ENCODE assay signal across 13 mouse cellular contexts in genomic region chr15:5108655-5109040, GRCm38 (mm10). TPM values are rescaled to one million over a fixed set of nuclear protein-coding genes. Genes with fewer than 3 reads are reported as not detected.
A peak's percentile ranks its signal among the peaks of the same experiment; 100 is the strongest.
DNase-seq lines count a peak whose midpoint lies in the region; ATAC-seq and TF ChIP-seq lines count a peak whose summit lies in the region.
"Had no signal": no experiment of that assay in that cellular context is flagged by ENCODE, and none has a peak within 500 bp of the region (broad histone marks: within the 10 kb centered on the region; RNA-seq: fewer than 3 reads in every experiment).

No protein-coding gene starts in this region.

- intact Hi-C loops in heart, postnatal 14 days (cut with DNase I) = loop anchor here (10.0 kb wide), 1 partner anchor 1054 kb away; no protein-coding TSS in a partner anchor

- H3K4me3 ChIP-seq in heart, embryonic 11.5 days (ENCODE audit: low read depth, low read length) = peak overlapping the region; percentile 33; the same call in 1 of the 2 replicates
- no peak overlapping the region for H3K4me3 ChIP-seq in cortical plate, adult 2 months (ENCODE audit: insufficient read depth, low read length)
- H3K4me3 ChIP-seq in liver, embryonic 14.5 days (ENCODE audit: insufficient read depth in 1 of 2, low read depth in 2 of 2, low read length in 2 of 2) = no peak overlapping the region; a peak in 1 of 4 replicates
- H3K4me3 ChIP-seq in forebrain, embryonic 13.5 days = no peak overlapping the region
- H3K4me3 ChIP-seq: forebrain, embryonic 12.5 days; midbrain, embryonic 12.5 days had no signal

- no peaks in the 10 kb centered on the region for H3K4me1 ChIP-seq in heart, embryonic 11.5 days (ENCODE audit: control insufficient read depth, insufficient read depth, low read length)
- no peaks in the 10 kb centered on the region for H3K4me1 ChIP-seq in cortical plate, adult 2 months (ENCODE audit: control insufficient read depth, insufficient read depth, low read length)
- H3K4me1 ChIP-seq in liver, embryonic 14.5 days (replicated peaks; ENCODE audit: control insufficient read depth in 2 of 2, insufficient read depth in 2 of 2, low read length in 1 of 2) = peaks cover 15 to 17% of the 10 kb centered on the region in 2 experiments
- no peaks in the 10 kb centered on the region for H3K4me1 ChIP-seq in forebrain, embryonic 13.5 days
- H3K4me1 ChIP-seq: forebrain, embryonic 12.5 days; midbrain, embryonic 12.5 days had no signal

- no peak for TF ChIP-seq EP300 in liver, embryonic 14.5 days (IDR thresholded peaks at IDR 0.05; ENCODE audit: low read depth)

- H3K9ac ChIP-seq in heart, embryonic 11.5 days (ENCODE audit: low read depth, low read length) = no peak overlapping the region
- no peak overlapping the region for H3K9ac ChIP-seq in liver, embryonic 14.5 days (replicated peaks)
- no peak overlapping the region for H3K9ac ChIP-seq in forebrain, embryonic 13.5 days
- H3K9ac ChIP-seq: forebrain, embryonic 12.5 days; midbrain, embryonic 12.5 days had no signal

- no peak for DNase-seq in heart, postnatal 14 days
- peak; percentile 51 for DNase-seq in A20 (ENCODE audit: low read depth, low spot score)
- no peak for DNase-seq in liver, embryonic 14.5 days (ENCODE audit: low read depth in 3 of 3, low spot score in 3 of 3)
- no peak for DNase-seq in cerebellum, adult 9-11 months
- no peak for DNase-seq in frontal cortex, postnatal 36 days (ENCODE audit: low spot score in 2 of 2)
- DNase-seq: cerebellum, adult 8-10 months had no signal

- TF ChIP-seq CTCF in cortical plate, adult 2 months (IDR thresholded peaks at IDR 0.05; ENCODE audit: extremely low read depth, insufficient read depth, low read length) = no peak
- no peak for TF ChIP-seq CTCF in liver, embryonic 14.5 days (IDR thresholded peaks at IDR 0.05; ENCODE audit: low read depth)

- H3K36me3 ChIP-seq in heart, embryonic 11.5 days (ENCODE audit: control insufficient read depth, insufficient read depth, low read length) = no peaks in the 10 kb centered on the region; the same call in 1 of the 2 replicates
- no peaks in the 10 kb centered on the region for H3K36me3 ChIP-seq in liver, embryonic 14.5 days (replicated peaks; ENCODE audit: control insufficient read depth, insufficient read depth, low read depth)
- H3K36me3 ChIP-seq in forebrain, embryonic 13.5 days (ENCODE audit: poor library complexity, severe bottlenecking) = no peaks in the 10 kb centered on the region
- H3K36me3 ChIP-seq: forebrain, embryonic 12.5 days; midbrain, embryonic 12.5 days had no signal

- ATAC-seq in heart, embryonic 11.5 days (replicated peaks; ENCODE audit: insufficient number of reproducible peaks, low FRiP score, low TSS enrichment) = no peak
- no peak for ATAC-seq in liver, embryonic 14.5 days (ENCODE audit: insufficient read depth)
- ATAC-seq in forebrain, embryonic 13.5 days = no peak

- no peaks in the 10 kb centered on the region for H3K27me3 ChIP-seq in heart, embryonic 11.5 days (ENCODE audit: control insufficient read depth, insufficient read depth, low read length)
- peaks cover 7% of the 10 kb centered on the region for H3K27me3 ChIP-seq in liver, embryonic 14.5 days (ENCODE audit: control insufficient read depth, insufficient read depth, low read length)
- H3K27me3 ChIP-seq in forebrain, embryonic 13.5 days = no peaks in the 10 kb centered on the region
- H3K27me3 ChIP-seq: forebrain, embryonic 12.5 days; midbrain, embryonic 12.5 days had no signal

- TF ChIP-seq POLR2A in cortical plate, adult 2 months (IDR thresholded peaks at IDR 0.05; ENCODE audit: extremely low read depth, insufficient read depth, low read length) = no peak

- peak overlapping the region; percentile 48; the same call in 1 of the 2 replicates for H3K4me2 ChIP-seq in heart, embryonic 11.5 days
- H3K4me2 ChIP-seq in liver, embryonic 14.5 days (ENCODE audit: low read depth) = peak overlapping the region; percentile 66
- H3K4me2 ChIP-seq in forebrain, embryonic 13.5 days = no peak overlapping the region
- H3K4me2 ChIP-seq: forebrain, embryonic 12.5 days; midbrain, embryonic 12.5 days had no signal

- H3K27ac ChIP-seq in heart, embryonic 11.5 days (ENCODE audit: low read depth, low read length) = no peak overlapping the region
- peak overlapping the region; percentile 51; the same call in 1 of the 2 replicates for H3K27ac ChIP-seq in cortical plate, adult 2 months (ENCODE audit: insufficient read depth, low read length)
- H3K27ac ChIP-seq in liver, embryonic 14.5 days = no peak overlapping the region
- H3K27ac ChIP-seq in forebrain, embryonic 13.5 days = no peak overlapping the region
- H3K27ac ChIP-seq: forebrain, embryonic 12.5 days; midbrain, embryonic 12.5 days had no signal

- WGBS in heart, embryonic 11.5 days (ENCODE audit: insufficient replicate concordance) = 72% methylated on average over 3 of the region's 3 CpGs
- WGBS in liver, embryonic 14.5 days (ENCODE audit: insufficient replicate concordance) = 34% methylated on average over 3 of the region's 3 CpGs
- 85% methylated on average over 3 of the region's 3 CpGs for WGBS in forebrain, embryonic 13.5 days

- H3K9me3 ChIP-seq in heart, embryonic 11.5 days (replicated peaks; ENCODE audit: control insufficient read depth, low read length) = no peaks in the 10 kb centered on the region
- H3K9me3 ChIP-seq in liver, embryonic 14.5 days (ENCODE audit: control insufficient read depth, low read length) = no peaks in the 10 kb centered on the region
- no peaks in the 10 kb centered on the region for H3K9me3 ChIP-seq in forebrain, embryonic 13.5 days (replicated peaks)
- H3K9me3 ChIP-seq: forebrain, embryonic 12.5 days; midbrain, embryonic 12.5 days had no signal

RNA-seq across cellular contexts. Expression of gene Card6, which starts 0.3 kb away (rescaled TPM):
- 2.5 TPM in 2 replicates for polyA plus RNA-seq in heart, embryonic 11.5 days (2014; fragmentation: Nextera tagmentation; extraction: Ambion mirVana)
- total RNA-seq in heart, postnatal 14 days (2021) = 1 to 10 TPM; 5.5 to 5.9 TPM
- 0.75 and 1.0 TPM in 2 replicates for polyA plus RNA-seq in cortical plate, adult 2 months (2012; rRNA removed)
- polyA plus RNA-seq in liver, embryonic 14.5 days (2012; rRNA removed) = 0.57 and 0.63 TPM in 2 replicates
- polyA plus RNA-seq in liver, embryonic 14.5 days (2014; fragmentation: Nextera tagmentation; extraction: Ambion mirVana) = 0.74 and 1.00 TPM in 2 replicates
- 0.60 and 0.85 TPM in 2 replicates for polyA plus RNA-seq in forebrain, embryonic 13.5 days (2015; fragmentation: Nextera tagmentation; extraction: Ambion mirVana)

RNA-seq across cellular contexts. Expression of gene Rpl37, which starts 7.8 kb away (rescaled TPM):
- 433 and 532 TPM in 2 replicates for polyA plus RNA-seq in heart, embryonic 11.5 days (2014; fragmentation: Nextera tagmentation; extraction: Ambion mirVana)
- 100 to 1,000 TPM; 183 to 196 TPM for total RNA-seq in heart, postnatal 14 days (2021)
- polyA plus RNA-seq in cortical plate, adult 2 months (2012; rRNA removed) = 1,229 and 1,313 TPM in 2 replicates
- 259 and 884 TPM in 2 replicates for polyA plus RNA-seq in liver, embryonic 14.5 days (2012; rRNA removed)
- 547 and 570 TPM in 2 replicates for polyA plus RNA-seq in liver, embryonic 14.5 days (2014; fragmentation: Nextera tagmentation; extraction: Ambion mirVana)
- 431 and 548 TPM in 2 replicates for polyA plus RNA-seq in forebrain, embryonic 13.5 days (2015; fragmentation: Nextera tagmentation; extraction: Ambion mirVana)

RNA-seq across cellular contexts. Expression of gene Prkaa1, which starts 35.0 kb away (rescaled TPM):
- 25.5 and 28.0 TPM in 2 replicates for polyA plus RNA-seq in heart, embryonic 11.5 days (2014; fragmentation: Nextera tagmentation; extraction: Ambion mirVana)
- 10 to 100 TPM; 14.0 to 15.7 TPM for total RNA-seq in heart, postnatal 14 days (2021)
- 13.0 and 13.4 TPM in 2 replicates for polyA plus RNA-seq in cortical plate, adult 2 months (2012; rRNA removed)
- polyA plus RNA-seq in liver, embryonic 14.5 days (2012; rRNA removed) = 6.6 and 8.6 TPM in 2 replicates
- 15.7 and 16.6 TPM in 2 replicates for polyA plus RNA-seq in liver, embryonic 14.5 days (2014; fragmentation: Nextera tagmentation; extraction: Ambion mirVana)
- 11.3 and 12.5 TPM in 2 replicates for polyA plus RNA-seq in forebrain, embryonic 13.5 days (2015; fragmentation: Nextera tagmentation; extraction: Ambion mirVana)

RNA-seq across cellular contexts. Expression of gene C7, which starts 45.1 kb away (rescaled TPM):
- polyA plus RNA-seq in heart, embryonic 11.5 days (2014; fragmentation: Nextera tagmentation; extraction: Ambion mirVana) = 0.14 TPM in 1 of 2 replicates, not detected in the other
- 1 to 10 TPM in 1 of 2 experiments, under 1 TPM in 1; 0.61 to 1.3 TPM for total RNA-seq in heart, postnatal 14 days (2021)
- 1.3 and 1.5 TPM in 2 replicates for polyA plus RNA-seq in cortical plate, adult 2 months (2012; rRNA removed)
- 0.01 TPM in 1 of 2 replicates, not detected in the other for polyA plus RNA-seq in liver, embryonic 14.5 days (2012; rRNA removed)
- 0.06 TPM in 1 of 2 replicates, not detected in the other for polyA plus RNA-seq in liver, embryonic 14.5 days (2014; fragmentation: Nextera tagmentation; extraction: Ambion mirVana)
- 0.06 TPM in 2 replicates for polyA plus RNA-seq in forebrain, embryonic 13.5 days (2015; fragmentation: Nextera tagmentation; extraction: Ambion mirVana)
- polyA plus RNA-seq: activated CD4-positive, CD25-positive, alpha-beta regulatory T cell, adult 4 months; forebrain, embryonic 12.5 days; hindbrain, embryonic 11.5 days had no signal
